Comparison of ENCODE assay signal across 9 mouse cellular contexts in the genomic region with DNA sequence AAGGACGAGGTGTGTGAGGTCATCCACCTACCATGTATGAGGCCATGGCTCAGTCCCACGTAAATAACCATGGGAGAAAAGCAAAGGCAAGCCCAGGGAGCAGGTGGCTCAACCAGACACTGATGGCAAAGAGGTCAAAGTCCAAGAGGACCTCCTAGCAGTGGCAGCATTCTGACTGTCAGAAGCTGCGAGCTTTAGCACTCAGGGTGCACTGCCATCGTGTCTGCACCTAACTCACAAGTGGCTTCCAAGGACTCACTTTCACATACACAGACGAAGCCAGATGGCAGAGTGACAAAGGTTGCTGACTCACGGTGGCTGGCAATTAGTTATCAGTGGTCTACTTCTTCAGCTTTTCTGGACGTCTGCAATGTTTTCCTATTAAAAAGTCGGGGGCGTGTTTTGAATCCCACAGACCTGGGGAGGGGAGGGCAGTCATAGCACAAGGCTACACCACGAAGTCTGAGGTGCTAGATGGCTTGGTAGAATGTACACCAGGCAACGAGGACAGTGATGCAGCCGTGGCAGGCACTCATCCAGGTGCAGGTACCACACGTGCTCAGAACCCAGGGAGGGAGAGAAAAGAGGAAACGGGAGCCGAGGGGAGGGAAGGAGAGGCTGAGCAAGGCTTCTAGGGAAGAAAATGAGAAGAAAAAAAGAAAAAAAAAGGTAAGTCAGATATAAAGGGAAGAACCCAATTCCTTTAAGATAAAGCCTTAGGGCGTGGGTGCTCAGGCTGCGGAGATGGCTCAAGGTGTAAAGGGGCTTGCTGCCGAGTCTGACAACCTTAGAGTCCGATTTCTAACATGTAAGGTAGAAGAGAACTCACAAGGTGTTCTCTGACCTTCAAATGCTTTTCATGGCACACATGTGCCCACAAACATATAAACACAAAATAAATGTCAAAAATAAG. TPM values are rescaled to one million over a fixed set of nuclear protein-coding genes. Genes with fewer than 3 reads are reported as not detected.
DNase-seq lines count a peak whose midpoint lies in the region; ATAC-seq lines count a peak whose summit lies in the region.
"Had no signal": no experiment of that assay in that cellular context is flagged by ENCODE, and none has a peak within 500 bp of the region (broad histone marks: within the 10 kb centered on the region; RNA-seq: fewer than 3 reads in every experiment).

No protein-coding gene starts in this region.

- peak; percentile 53 to 56; a peak in 3 of 4 replicates for ATAC-seq in hematopoietic stem cell, adult 5-6 weeks (replicated peaks in 1 of 2; ENCODE audit: insufficient read depth in 1 of 2, low FRiP score in 2 of 2, low TSS enrichment in 1 of 2, low read depth in 1 of 2, poor library complexity in 2 of 2, severe bottlenecking in 2 of 2)

- peak; percentile 60 for DNase-seq in ovary, adult 18-20 months (ENCODE audit: low spot score)
- no peak for DNase-seq in ovary, postnatal 14 days (ENCODE audit: low spot score)
- DNase-seq in cerebellum, postnatal 14 days = peak; percentile 45 to 59
- no peak for DNase-seq in layer of hippocampus, adult 18-20 months (ENCODE audit: low spot score in 2 of 2)
- no peak for DNase-seq in right cerebral cortex, postnatal 14 days
- DNase-seq in layer of hippocampus, adult 9-10 months (ENCODE audit: low spot score) = no peak
- DNase-seq in thymus, postnatal 0 days (ENCODE audit: low spot score) = no peak

RNA-seq across cellular contexts. Expression of a gene that starts 9.2 kb away (rescaled TPM):
- 8.4 and 8.9 TPM in 2 replicates for total RNA-seq in hematopoietic stem cell, adult 5-6 weeks (2017)
- 100 to 1,000 TPM in 1 of 2 experiments, 10 to 100 TPM in 1; 99.4 to 104 TPM for total RNA-seq in layer of hippocampus, adult 18-20 months (2021)
- polyA plus RNA-seq in thymus, postnatal 0 days (2015; fragmentation: Nextera tagmentation; extraction: Ambion mirVana) = 6.4 and 6.8 TPM in 2 replicates

RNA-seq across cellular contexts. Expression of a gene that starts 14.2 kb away (rescaled TPM):
- not detected in 2 replicates for total RNA-seq in hematopoietic stem cell, adult 5-6 weeks (2017)
- 1 to 10 TPM in 1 of 2 experiments, under 1 TPM in 1; 0.33 to 1.1 TPM for total RNA-seq in layer of hippocampus, adult 18-20 months (2021)
- polyA plus RNA-seq in thymus, postnatal 0 days (2015; fragmentation: Nextera tagmentation; extraction: Ambion mirVana) = not detected in 2 replicates
- polyA plus RNA-seq: heart, postnatal 0 days had no signal

RNA-seq across cellular contexts. Expression of a gene that starts 41.3 kb away (rescaled TPM):
- total RNA-seq in hematopoietic stem cell, adult 5-6 weeks (2017) = 3.3 and 19.6 TPM in 2 replicates
- total RNA-seq in layer of hippocampus, adult 18-20 months (2021) = 1 to 10 TPM in 1 of 2 experiments, under 1 TPM in 1; 0.84 to 2.3 TPM
- polyA plus RNA-seq in thymus, postnatal 0 days (2015; fragmentation: Nextera tagmentation; extraction: Ambion mirVana) = 13.7 and 14.8 TPM in 2 replicates

RNA-seq across cellular contexts. Expression of a gene that starts 54.8 kb away (rescaled TPM):
- 3.5 and 5.6 TPM in 2 replicates for total RNA-seq in hematopoietic stem cell, adult 5-6 weeks (2017)
- total RNA-seq in layer of hippocampus, adult 18-20 months (2021) = 1 to 10 TPM; 1.1 to 1.3 TPM
- polyA plus RNA-seq in thymus, postnatal 0 days (2015; fragmentation: Nextera tagmentation; extraction: Ambion mirVana) = 8.8 and 11.2 TPM in 2 replicates

Comparison
In these comparisons a context has a peak if more than half of its experiments do, and no peak if none do; other contexts are left out.
1. DNase-seq: peak in ovary, adult 18-20 months (single experiment) and cerebellum, postnatal 14 days (2 of 2); none in ovary, postnatal 14 days (single experiment), layer of hippocampus, adult 18-20 months (0 of 2), right cerebral cortex, postnatal 14 days (single experiment), layer of hippocampus, adult 9-10 months (single experiment) and thymus, postnatal 0 days (single experiment).
2. RNA of a gene that starts 9.2 kb away (total RNA-seq): 99.4 to 104 TPM in layer of hippocampus, adult 18-20 months; 8.4 to 8.9 TPM in hematopoietic stem cell, adult 5-6 weeks; every median in the first group is over 10 times any median in the second.